Mouse (Mus musculus): Measurements from ENCODE around the gene Ankrd44. TPM values are rescaled to one million over a fixed set of nuclear protein-coding genes. Genes with fewer than 3 reads are reported as not detected.

Gene Ankrd44
- polyA plus RNA-seq, 1 experiment = 18.6 TPM

GRCm38 (mm10) chr1:54710550-54710949 is 215.6 kb downstream of the Ankrd44 start:
- H3K27me3 ChIP-seq (ENCODE audit: control insufficient read depth, insufficient read depth, low read length) = no peaks in the 10 kb centered on the region
- no peak overlapping the region for H3K4me3 ChIP-seq (replicated peaks; ENCODE audit: insufficient read depth, low read depth, low read length)
- no peaks in the 10 kb centered on the region for H3K4me1 ChIP-seq (ENCODE audit: control insufficient read depth, insufficient read depth, low read length)
- TF ChIP-seq CTCF (IDR thresholded peaks at IDR 0.05; ENCODE audit: borderline replicate concordance, insufficient read depth, low read depth, low read length) (no peak), POLR2A (IDR thresholded peaks at IDR 0.05; ENCODE audit: borderline replicate concordance, insufficient read depth, low read length) (no peak)
- DNase-seq = no peak
- WGBS = 43% methylated on average over 1 of the region's 1 CpGs
- H3K27ac ChIP-seq (ENCODE audit: insufficient read depth, low read length) = no peak overlapping the region

DNA sequence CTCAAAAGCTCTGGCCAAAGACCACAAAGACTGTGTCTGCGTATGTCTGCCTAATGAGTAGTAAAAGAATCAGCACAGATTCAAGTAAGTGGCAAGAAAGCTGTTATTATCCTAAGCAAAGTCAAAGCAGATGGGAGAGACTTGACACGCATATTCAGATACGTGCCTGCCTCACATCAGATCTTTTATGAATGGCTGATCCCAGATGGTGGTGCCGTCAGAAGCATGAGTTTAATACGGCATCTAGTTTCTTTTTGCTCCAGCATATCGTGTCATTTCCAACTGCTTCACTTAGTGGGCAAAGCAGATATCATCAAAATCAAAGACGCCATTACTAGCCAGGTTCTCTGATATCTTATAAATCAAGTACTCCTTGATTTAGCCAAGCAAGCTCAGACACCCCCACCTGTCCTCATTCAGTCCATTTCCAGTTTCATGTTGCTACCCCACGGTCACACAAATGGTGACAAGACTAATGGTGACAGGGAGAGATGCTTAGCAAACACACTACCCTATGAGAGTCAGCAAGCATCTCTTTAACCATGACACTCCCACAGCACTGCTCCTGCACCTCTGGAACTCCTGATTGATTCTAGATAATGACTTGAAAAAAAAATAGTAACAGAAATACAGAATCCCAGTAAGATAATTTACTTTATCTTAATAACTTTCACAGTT is 218.2 kb downstream of the Ankrd44 start:
- Histone ChIP-seq H3K4me1 (ENCODE audit: control insufficient read depth, insufficient read depth, low read length) (no peaks in the 10 kb centered on the region), H3K27me3 (ENCODE audit: control insufficient read depth, insufficient read depth, low read length) (no peaks in the 10 kb centered on the region), H3K4me3 (replicated peaks; ENCODE audit: insufficient read depth, low read depth, low read length) (no peak overlapping the region), H3K27ac (ENCODE audit: insufficient read depth, low read length) (no peak overlapping the region)
- WGBS = 35% methylated on average over 8 of the region's 8 CpGs
- DNase-seq = no peak
- no peak for TF ChIP-seq CTCF (IDR thresholded peaks at IDR 0.05; ENCODE audit: borderline replicate concordance, insufficient read depth, low read depth, low read length)
- no peak for TF ChIP-seq POLR2A (IDR thresholded peaks at IDR 0.05; ENCODE audit: borderline replicate concordance, insufficient read depth, low read length)

GRCm38 (mm10) chr1:54707036-54707887 is 218.9 kb downstream of the Ankrd44 start:
- Histone ChIP-seq H3K27ac (ENCODE audit: insufficient read depth, low read length) (no peak overlapping the region), H3K4me3 (replicated peaks; ENCODE audit: insufficient read depth, low read depth, low read length) (no peak overlapping the region), H3K4me1 (ENCODE audit: control insufficient read depth, insufficient read depth, low read length) (no peaks in the 10 kb centered on the region), H3K27me3 (ENCODE audit: control insufficient read depth, insufficient read depth, low read length) (no peaks in the 10 kb centered on the region)
- DNase-seq = no peak
- 49% methylated on average over 10 of the region's 10 CpGs for WGBS
- no peak for TF ChIP-seq CTCF (IDR thresholded peaks at IDR 0.05; ENCODE audit: borderline replicate concordance, insufficient read depth, low read depth, low read length)
- TF ChIP-seq POLR2A (IDR thresholded peaks at IDR 0.05; ENCODE audit: borderline replicate concordance, insufficient read depth, low read length) = no peak

DNA sequence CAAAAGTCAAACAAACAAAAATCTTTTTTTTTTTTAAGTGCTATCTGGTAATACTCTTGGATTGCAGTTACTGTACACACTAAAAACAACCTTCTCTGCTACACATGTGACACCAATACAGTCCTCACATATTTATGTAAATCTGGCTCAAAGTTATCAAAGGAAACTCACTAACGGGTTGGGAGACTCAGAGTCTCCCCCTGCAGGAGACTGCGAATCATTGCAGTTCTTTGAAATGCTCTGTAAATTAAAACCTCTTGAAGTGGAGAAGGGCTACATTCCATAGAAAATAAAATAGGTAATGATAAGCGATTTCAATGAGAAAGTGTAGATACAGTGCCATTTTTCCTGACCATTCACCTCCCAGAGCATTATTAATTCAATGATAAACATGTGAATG is 219.6 kb downstream of the Ankrd44 start:
- H3K27me3 ChIP-seq (ENCODE audit: control insufficient read depth, insufficient read depth, low read length) = no peaks in the 10 kb centered on the region
- DNase-seq = no peak
- no peak overlapping the region for H3K4me3 ChIP-seq (replicated peaks; ENCODE audit: insufficient read depth, low read depth, low read length)
- no peaks in the 10 kb centered on the region for H3K4me1 ChIP-seq (ENCODE audit: control insufficient read depth, insufficient read depth, low read length)
- 44% methylated on average over 3 of the region's 3 CpGs for WGBS
- H3K27ac ChIP-seq (ENCODE audit: insufficient read depth, low read length) = no peak overlapping the region
- TF ChIP-seq CTCF (IDR thresholded peaks at IDR 0.05; ENCODE audit: borderline replicate concordance, insufficient read depth, low read depth, low read length) (no peak), POLR2A (IDR thresholded peaks at IDR 0.05; ENCODE audit: borderline replicate concordance, insufficient read depth, low read length) (no peak)

DNA sequence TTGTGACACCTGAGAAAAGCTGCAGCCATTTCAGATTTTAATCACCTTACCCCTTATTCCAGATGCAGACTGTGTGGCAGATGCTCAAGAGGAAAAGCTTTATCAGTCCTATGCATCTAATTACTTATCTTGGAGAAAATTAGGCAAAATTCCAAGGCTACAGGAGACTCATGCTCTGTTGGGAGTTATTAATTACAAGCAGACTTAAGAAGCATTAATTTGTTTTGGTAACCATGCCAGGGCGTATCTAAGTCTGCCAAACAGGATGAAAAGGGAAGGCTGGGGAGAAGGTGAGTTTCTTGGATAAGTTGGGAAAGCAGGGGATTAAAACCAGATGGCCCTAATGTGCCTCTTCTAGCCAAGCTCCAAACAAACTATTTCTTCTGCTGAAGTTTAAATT is 222.7 kb downstream of the Ankrd44 start:
- WGBS = 55% methylated on average over 1 of the region's 1 CpGs
- Histone ChIP-seq H3K27ac (ENCODE audit: insufficient read depth, low read length) (no peak overlapping the region), H3K4me1 (ENCODE audit: control insufficient read depth, insufficient read depth, low read length) (no peaks in the 10 kb centered on the region), H3K4me3 (replicated peaks; ENCODE audit: insufficient read depth, low read depth, low read length) (no peak overlapping the region), H3K27me3 (ENCODE audit: control insufficient read depth, insufficient read depth, low read length) (no peaks in the 10 kb centered on the region)
- no peak for DNase-seq
- no peak for TF ChIP-seq POLR2A (IDR thresholded peaks at IDR 0.05; ENCODE audit: borderline replicate concordance, insufficient read depth, low read length)
- TF ChIP-seq CTCF (IDR thresholded peaks at IDR 0.05; ENCODE audit: borderline replicate concordance, insufficient read depth, low read depth, low read length) = no peak

DNA sequence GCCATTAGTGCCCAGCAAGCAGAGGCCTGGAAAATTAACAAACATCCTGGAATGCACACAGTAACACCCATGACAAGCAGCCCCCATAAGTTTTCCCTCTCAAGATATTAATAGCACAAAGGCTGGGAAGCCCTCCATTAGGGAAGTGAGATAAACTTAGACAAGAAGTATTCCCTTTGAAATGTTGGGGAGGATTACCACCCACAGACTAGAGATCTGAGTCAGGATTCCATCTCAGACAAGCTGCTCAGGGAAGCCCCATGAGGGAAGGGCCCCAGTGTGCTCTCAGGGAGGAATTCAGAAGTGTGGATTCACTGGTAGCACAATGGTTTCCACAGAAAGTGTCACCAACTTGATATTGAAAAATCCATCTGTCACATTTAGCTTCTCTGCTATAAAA is 223.3 kb downstream of the Ankrd44 start:
- Histone ChIP-seq H3K4me3 (replicated peaks; ENCODE audit: insufficient read depth, low read depth, low read length) (no peak overlapping the region), H3K27me3 (ENCODE audit: control insufficient read depth, insufficient read depth, low read length) (no peaks in the 10 kb centered on the region), H3K27ac (ENCODE audit: insufficient read depth, low read length) (no peak overlapping the region), H3K4me1 (ENCODE audit: control insufficient read depth, insufficient read depth, low read length) (no peaks in the 10 kb centered on the region)
- TF ChIP-seq CTCF (IDR thresholded peaks at IDR 0.05; ENCODE audit: borderline replicate concordance, insufficient read depth, low read depth, low read length) (no peak), POLR2A (IDR thresholded peaks at IDR 0.05; ENCODE audit: borderline replicate concordance, insufficient read depth, low read length) (no peak)
- no peak for DNase-seq

DNA sequence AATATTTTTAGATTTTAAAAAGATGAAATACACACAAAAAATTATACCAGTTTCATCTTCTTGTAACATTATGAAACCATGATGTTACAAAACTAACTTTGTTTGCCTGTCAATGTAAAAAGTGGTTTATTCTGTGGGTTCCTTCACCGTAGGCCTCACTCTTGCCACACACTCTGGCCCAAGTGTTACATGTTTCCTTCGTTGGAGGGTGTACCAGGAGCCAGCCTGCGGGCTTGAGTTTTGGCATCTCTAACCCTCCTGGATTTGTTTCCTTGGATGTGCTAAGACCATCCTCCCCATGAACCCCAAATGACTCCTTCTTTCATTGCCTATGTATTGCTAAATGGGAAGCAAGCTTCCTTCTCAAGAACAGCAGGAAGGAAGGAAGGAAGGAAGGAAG is 230.8 kb downstream of the Ankrd44 start:
- Histone ChIP-seq H3K4me1 (ENCODE audit: control insufficient read depth, insufficient read depth, low read length) (no peaks in the 10 kb centered on the region; the same call in 1 of the 2 replicates), H3K27ac (ENCODE audit: insufficient read depth, low read length) (no peak overlapping the region), H3K4me3 (replicated peaks; ENCODE audit: insufficient read depth, low read depth, low read length) (no peak overlapping the region), H3K27me3 (ENCODE audit: control insufficient read depth, insufficient read depth, low read length) (no peaks in the 10 kb centered on the region)
- 76% methylated on average over 3 of the region's 3 CpGs for WGBS
- no peak for DNase-seq
- TF ChIP-seq POLR2A (IDR thresholded peaks at IDR 0.05; ENCODE audit: borderline replicate concordance, insufficient read depth, low read length) = no peak

- Histone ChIP-seq H3K27me3 (ENCODE audit: control insufficient read depth, insufficient read depth, low read length) (no peaks in the 10 kb centered on the region), H3K27ac (ENCODE audit: insufficient read depth, low read length) (no peak overlapping the region), H3K4me3 (replicated peaks; ENCODE audit: insufficient read depth, low read depth, low read length) (no peak overlapping the region), H3K4me1 (ENCODE audit: control insufficient read depth, insufficient read depth, low read length) (no peaks in the 10 kb centered on the region; the same call in 1 of the 2 replicates)
- DNase-seq = no peak
- no peak for TF ChIP-seq POLR2A (IDR thresholded peaks at IDR 0.05; ENCODE audit: borderline replicate concordance, insufficient read depth, low read length)
- TF ChIP-seq CTCF (IDR thresholded peaks at IDR 0.05; ENCODE audit: borderline replicate concordance, insufficient read depth, low read depth, low read length) = no peak
These were observed 234.4 kb downstream of the Ankrd44 start for GRCm38 (mm10) chr1:54691824-54692223.
